Mouse (Mus musculus): ENCODE data around the gene Dohh.

DNA sequence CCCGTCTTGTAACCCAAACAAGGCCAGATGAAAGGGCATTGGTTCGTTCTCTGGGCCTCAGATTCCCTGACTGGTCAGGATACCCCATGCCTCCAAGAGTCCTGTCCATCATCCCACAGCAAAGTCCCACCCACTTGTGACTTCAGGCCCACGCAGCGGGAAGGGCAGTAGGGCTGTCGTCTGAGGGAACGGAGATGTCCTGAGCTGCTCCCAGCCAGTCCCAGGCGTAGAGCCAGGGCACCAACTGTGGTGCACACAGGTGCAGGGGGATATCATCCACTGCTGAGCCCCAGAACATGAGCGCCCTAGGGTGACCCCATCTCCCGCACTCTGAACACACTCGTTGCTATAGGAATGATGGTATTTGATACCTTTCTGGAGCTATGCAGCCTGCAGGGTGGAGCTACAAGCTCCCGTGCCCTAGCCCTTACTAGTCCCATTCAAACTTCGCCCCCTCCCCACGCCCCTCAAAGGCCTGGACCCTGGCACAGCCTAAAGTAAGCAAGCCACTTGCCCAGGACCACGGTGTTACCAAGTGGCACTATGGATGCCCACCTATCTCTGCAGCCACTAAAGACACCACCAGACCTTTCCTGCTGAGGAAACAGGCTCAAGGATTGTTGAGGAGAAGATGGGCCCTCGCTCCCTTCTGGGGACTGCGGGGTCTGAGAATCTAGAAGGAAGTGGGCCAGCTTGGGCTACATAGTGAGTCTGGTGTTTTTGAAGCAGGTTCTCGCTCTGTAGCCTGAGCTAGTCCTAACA, 31.5 kb downstream of the Dohh start:
- TF ChIP-seq POLR2A (IDR thresholded peaks at IDR 0.05; ENCODE audit: control insufficient read depth, extremely low read depth, insufficient read depth, low read length, poor library complexity): no peak
- TF ChIP-seq CTCF (IDR thresholded peaks at IDR 0.05; ENCODE audit: borderline replicate concordance, control insufficient read depth, extremely low read depth, insufficient read depth, low read length, poor library complexity): no peak

Data from thymus, adult 2 months (tissue).